Mouse (Mus musculus): ENCODE results near the gene B9d2.

GRCm38 (mm10) chr7:25720760-25721159 lies 40.2 kb downstream of the B9d2 start:
- TF ChIP-seq MAFK (IDR thresholded peaks at IDR 0.05; ENCODE audit: insufficient read depth, low read depth, low read length) (no peak), ZC3H11A (IDR thresholded peaks at IDR 0.05; ENCODE audit: borderline replicate concordance, low read depth, low read length) (no peak), CHD2 (IDR thresholded peaks at IDR 0.05; ENCODE audit: low read depth, low read length) (no peak), ZNF384 (IDR thresholded peaks at IDR 0.05; ENCODE audit: low read depth, low read length) (no peak)
